Mouse (Mus musculus) liver, embryonic 15.5 days (tissue): ENCODE results near the gene Mylpf. TPM values are rescaled to one million over a fixed set of nuclear protein-coding genes. Genes with fewer than 3 reads are reported as not detected.

Experiments
- ATAC-seq: fragments of 200-750 bp; cut with Nextera tagmentation; 2 replicates; pipeline ENCODE4 v1.8.0; 2017; ENCODE audit warnings: moderate number of reproducible peaks, mild to moderate bottlenecking, moderate library complexity; ENCODE audit not compliant: insufficient read depth
- H3K27ac ChIP-seq: fragments of 300-500 bp; sonication (generic); replicated peaks from 2 replicates; pipeline ENCODE4 v1.5.1; 2015; ENCODE audit warnings: mild to moderate bottlenecking, inconsistent platforms
- H3K27me3 ChIP-seq: fragments of 300-500 bp; sonication (generic); 2 replicates; pipeline ENCODE4 v1.6.1; 2015; ENCODE audit warnings: mild to moderate bottlenecking, inconsistent platforms
- H3K36me3 ChIP-seq: fragments of 300-500 bp; sonication (generic); replicated peaks from 2 replicates; pipeline ENCODE4 v1.6.1; 2015; ENCODE audit warnings: moderate library complexity, mild to moderate bottlenecking, inconsistent platforms
- H3K4me1 ChIP-seq: fragments of 300-500 bp; sonication (generic); replicated peaks from 2 replicates; pipeline ENCODE4 v1.6.1; 2015; ENCODE audit warnings: inconsistent platforms
- H3K4me2 ChIP-seq: fragments of 300-500 bp; sonication (generic); 2 replicates; pipeline ENCODE4 v1.6.1; 2015; ENCODE audit warnings: moderate library complexity, mild to moderate bottlenecking, inconsistent platforms
- H3K4me3 ChIP-seq: fragments of 300-500 bp; sonication (generic); replicated peaks from 2 replicates; pipeline ENCODE4 v1.5.1; 2015; ENCODE audit warnings: mild to moderate bottlenecking, inconsistent platforms
- H3K9ac ChIP-seq: fragments of 300-500 bp; sonication (generic); 2 replicates; pipeline ENCODE4 v1.6.1; 2015; ENCODE audit warnings: moderate library complexity, mild to moderate bottlenecking, inconsistent platforms
- H3K9me3 ChIP-seq: fragments of 300-500 bp; sonication (generic); replicated peaks from 2 replicates; pipeline ENCODE4 v1.6.1; 2016; ENCODE audit warnings: inconsistent platforms
- WGBS: fragments of 180-500 bp; shearing (Covaris S2); methylation state at CpG from one replicate; pipeline ENCODE4 v1.1.7; 2015; ENCODE audit warnings: mixed read lengths; ENCODE audit not compliant: insufficient replicate concordance; 5-methylcytosine and 5-hydroxymethylcytosine counted together
- polyA plus RNA-seq: library from polyadenylated mRNA; unstranded; fragments of >200 nt; fragmentation: Nextera tagmentation; extraction: Ambion mirVana; gene quantifications from 2 replicates; pipeline ENCODE4 v1.2.1, GENCODE M21; 2015

The Mylpf gene
- polyA plus RNA-seq, 1 experiment from 2014 or later = 89.3 TPM

DNA sequence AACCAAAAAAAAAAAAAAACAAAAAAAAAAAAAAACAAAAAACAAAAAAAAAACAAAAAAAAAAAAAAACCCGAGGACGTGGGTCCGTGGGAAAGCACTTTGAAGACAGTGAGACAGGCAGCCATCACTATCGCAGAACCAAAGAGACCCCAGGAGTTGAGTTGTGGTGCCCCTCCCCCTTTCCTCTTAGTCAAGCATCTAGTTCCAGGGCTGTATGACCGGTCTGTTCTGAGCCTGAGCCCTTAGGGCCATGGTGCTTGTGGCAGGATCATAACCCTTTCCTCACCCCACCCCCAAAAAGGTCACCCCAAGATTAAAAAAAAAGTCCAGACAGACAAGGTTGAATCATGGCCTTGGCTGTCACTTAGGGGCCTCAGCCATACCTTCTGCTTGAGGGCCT is 7.6 kb downstream of the Mylpf start:
- no peaks in the 10 kb centered on the region for H3K9me3 ChIP-seq
- no peak overlapping the region for H3K4me2 ChIP-seq
- WGBS = 73% methylated on average over 5 of the region's 5 CpGs
- H3K4me1 ChIP-seq = peaks cover 79% of the 10 kb centered on the region
- H3K36me3 ChIP-seq = no peaks in the 10 kb centered on the region
- peak overlapping the region; percentile 86; the same call in 1 of the 2 replicates for H3K27ac ChIP-seq
- no peak overlapping the region for H3K4me3 ChIP-seq
- H3K27me3 ChIP-seq = no peaks in the 10 kb centered on the region
- H3K9ac ChIP-seq = no peak overlapping the region
- no peak for ATAC-seq

DNA sequence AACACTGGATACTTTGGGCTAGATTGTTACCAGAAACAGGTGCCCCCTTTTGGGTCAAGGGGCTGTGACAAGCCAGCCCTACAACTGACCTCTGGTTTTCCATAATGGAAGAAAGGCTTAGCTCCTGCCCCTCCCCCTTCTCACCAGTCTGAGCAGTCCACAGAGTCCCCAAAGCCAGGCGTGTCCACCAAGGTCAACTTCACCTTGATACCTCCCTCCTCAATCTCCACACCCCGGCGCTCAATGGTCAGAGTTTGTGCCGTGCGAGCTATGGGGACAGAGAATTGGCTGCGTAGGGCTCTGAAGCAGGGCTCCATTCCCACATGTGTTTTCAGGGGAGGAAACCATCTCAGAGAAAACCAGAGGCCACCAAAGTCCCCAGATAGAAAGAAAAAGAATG is 8.8 kb downstream of the Mylpf start:
- Histone ChIP-seq H3K27me3 (no peaks in the 10 kb centered on the region), H3K4me3 (peak overlapping the region; percentile 26), H3K4me1 (peaks cover 81% of the 10 kb centered on the region), H3K9ac (peak overlapping the region; percentile 46), H3K4me2 (peak overlapping the region; percentile 55), H3K36me3 (0 out of 2 replicates have a peak, but pooled peaks cover 2% of the 10 kb centered on the region), H3K27ac (peak overlapping the region; percentile 86), H3K9me3 (no peaks in the 10 kb centered on the region)
- WGBS = 51% methylated on average over 6 of the region's 6 CpGs
- ATAC-seq = no peak

DNA sequence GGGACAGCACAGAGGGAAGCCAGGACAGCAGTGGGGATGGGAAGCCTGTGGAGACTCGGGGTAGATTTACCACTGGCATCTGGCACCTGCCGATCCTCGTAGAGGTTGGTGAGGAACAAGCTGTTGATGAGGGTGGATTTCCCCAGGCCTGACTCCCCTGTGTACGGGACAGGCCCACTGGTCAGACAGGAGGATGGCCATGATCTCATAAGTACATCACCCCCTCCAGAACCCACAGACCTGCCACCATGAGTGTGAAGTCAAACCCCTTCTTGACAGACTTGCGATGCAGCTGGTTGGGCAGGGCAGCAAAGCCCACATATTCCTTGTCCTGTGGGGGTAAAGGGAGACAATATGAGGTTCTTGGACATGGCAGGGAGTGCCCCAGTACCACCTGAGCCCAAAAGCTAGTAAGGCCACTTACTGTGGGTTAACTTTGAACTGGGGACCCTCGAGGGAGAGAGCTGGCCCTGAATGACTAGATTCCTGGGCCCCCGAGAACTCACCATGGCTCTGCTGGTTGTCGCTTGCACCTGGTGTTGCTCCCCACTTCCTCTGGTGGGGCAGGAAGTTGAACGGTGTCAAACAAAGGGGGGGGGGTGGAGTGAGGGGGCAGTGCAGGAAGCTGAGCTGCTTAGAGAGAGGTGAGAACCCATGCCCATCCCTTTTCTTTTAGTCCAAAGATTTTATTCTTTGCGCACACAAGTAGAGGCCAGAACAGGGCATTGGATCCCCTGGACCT is 9.4 kb downstream of the Mylpf start:
- ATAC-seq = peak; percentile 10
- WGBS = 27% methylated on average over 10 of the region's 10 CpGs
- peak overlapping the region; percentile 55 for H3K4me2 ChIP-seq

DNA sequence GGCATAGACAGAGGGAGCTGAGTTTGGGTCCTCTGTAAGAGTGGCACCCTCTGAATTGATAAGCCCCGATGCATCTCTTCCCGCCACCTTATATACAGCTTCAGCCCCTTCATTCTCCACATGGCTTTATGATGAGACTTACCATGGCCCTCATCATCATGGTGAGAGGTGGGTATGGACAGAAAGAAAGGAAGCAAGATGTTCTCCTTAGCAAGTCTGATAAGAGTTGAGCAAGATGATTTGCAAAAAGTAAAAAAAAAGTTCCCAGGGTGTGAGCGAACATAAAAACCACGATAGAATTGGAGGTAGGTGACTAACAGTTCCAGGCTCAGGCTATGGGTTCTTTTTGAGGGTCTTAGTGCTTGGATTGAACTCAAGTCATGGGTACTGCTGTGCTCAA is 10.0 kb downstream of the Mylpf start:
- H3K4me1 ChIP-seq = peaks cover 83% of the 10 kb centered on the region
- 0 out of 2 replicates have a peak, but pooled peaks cover 2% of the 10 kb centered on the region for H3K36me3 ChIP-seq
- H3K27me3 ChIP-seq = no peaks in the 10 kb centered on the region
- ATAC-seq = peak; percentile 25
- H3K9me3 ChIP-seq = no peaks in the 10 kb centered on the region
- 17% methylated on average over 4 of the region's 4 CpGs for WGBS
- peak overlapping the region; percentile 26 for H3K4me3 ChIP-seq
- peak overlapping the region; percentile 55 for H3K4me2 ChIP-seq
- H3K9ac ChIP-seq = peak overlapping the region; percentile 46
- peak overlapping the region; percentile 86 for H3K27ac ChIP-seq

More for the DNA sequence above, 9.4 kb downstream of the Mylpf start:
- Histone ChIP-seq H3K9ac (peak overlapping the region; percentile 46), H3K27me3 (no peaks in the 10 kb centered on the region), H3K4me1 (peaks cover 81% of the 10 kb centered on the region), H3K27ac (peak overlapping the region; percentile 86), H3K4me3 (peak overlapping the region; percentile 26), H3K36me3 (0 out of 2 replicates have a peak, but pooled peaks cover 2% of the 10 kb centered on the region), H3K9me3 (no peaks in the 10 kb centered on the region)

DNA sequence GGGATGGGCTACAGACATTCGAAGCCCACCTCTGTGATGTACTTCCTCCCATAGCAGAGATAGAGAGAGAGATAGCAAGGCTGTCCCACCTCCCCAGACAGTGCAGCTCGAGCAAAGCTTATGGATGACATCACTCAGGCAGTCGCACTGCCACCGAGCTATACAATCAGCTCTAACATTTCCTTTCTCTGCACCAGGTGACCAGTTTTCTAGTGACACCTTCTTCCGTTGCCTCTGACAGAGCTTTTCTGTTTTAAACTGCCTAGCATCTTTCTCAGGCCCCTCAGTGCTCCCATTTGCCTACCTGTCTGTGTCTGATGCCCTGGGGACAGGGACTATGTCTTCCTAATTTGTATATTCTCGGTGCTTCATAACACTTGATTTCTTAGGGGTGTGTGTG is 11.8 kb downstream of the Mylpf start:
- ATAC-seq = no peak
- no peak overlapping the region for H3K4me2 ChIP-seq
- H3K27me3 ChIP-seq = no peaks in the 10 kb centered on the region
- 0 out of 2 replicates have a peak, but pooled peaks cover 2% of the 10 kb centered on the region for H3K36me3 ChIP-seq
- H3K4me1 ChIP-seq = peaks cover 85% of the 10 kb centered on the region
- H3K27ac ChIP-seq = peak overlapping the region; percentile 57; the same call in 1 of the 2 replicates
- 60% methylated on average over 6 of the region's 6 CpGs for WGBS
- H3K9me3 ChIP-seq = no peaks in the 10 kb centered on the region
- H3K9ac ChIP-seq = no peak overlapping the region
- no peak overlapping the region for H3K4me3 ChIP-seq

DNA sequence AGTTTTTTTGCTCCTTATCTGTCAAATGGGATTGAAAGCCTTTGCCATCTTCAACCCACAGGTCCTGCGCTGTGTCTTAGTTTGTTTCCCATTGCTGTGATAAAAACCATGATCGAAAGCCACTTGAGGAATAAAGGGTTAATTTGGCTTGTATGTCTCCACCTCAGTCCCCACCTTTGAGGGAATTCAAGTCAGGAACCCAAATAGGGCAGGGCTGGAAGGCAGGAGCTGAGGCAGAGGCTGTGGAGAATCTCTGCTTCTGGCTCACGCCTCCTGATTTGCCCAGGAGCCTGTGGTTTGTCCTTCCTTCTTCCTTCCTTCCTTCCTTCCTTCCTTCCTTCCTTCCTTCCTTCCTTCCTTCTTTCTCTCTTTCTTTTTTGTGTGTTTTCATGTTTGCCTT is 14.4 kb downstream of the Mylpf start:
- Histone ChIP-seq H3K27ac (peak overlapping the region; percentile 96), H3K4me1 (peaks cover 85% of the 10 kb centered on the region), H3K27me3 (no peaks in the 10 kb centered on the region), H3K36me3 (0 out of 2 replicates have a peak, but pooled peaks cover 2% of the 10 kb centered on the region), H3K4me3 (no peak overlapping the region), H3K9ac (no peak overlapping the region), H3K9me3 (no peaks in the 10 kb centered on the region), H3K4me2 (peak overlapping the region; percentile 47; the same call in 1 of the 2 replicates)
- no peak for ATAC-seq
- WGBS = 87% methylated on average over 3 of the region's 3 CpGs

DNA sequence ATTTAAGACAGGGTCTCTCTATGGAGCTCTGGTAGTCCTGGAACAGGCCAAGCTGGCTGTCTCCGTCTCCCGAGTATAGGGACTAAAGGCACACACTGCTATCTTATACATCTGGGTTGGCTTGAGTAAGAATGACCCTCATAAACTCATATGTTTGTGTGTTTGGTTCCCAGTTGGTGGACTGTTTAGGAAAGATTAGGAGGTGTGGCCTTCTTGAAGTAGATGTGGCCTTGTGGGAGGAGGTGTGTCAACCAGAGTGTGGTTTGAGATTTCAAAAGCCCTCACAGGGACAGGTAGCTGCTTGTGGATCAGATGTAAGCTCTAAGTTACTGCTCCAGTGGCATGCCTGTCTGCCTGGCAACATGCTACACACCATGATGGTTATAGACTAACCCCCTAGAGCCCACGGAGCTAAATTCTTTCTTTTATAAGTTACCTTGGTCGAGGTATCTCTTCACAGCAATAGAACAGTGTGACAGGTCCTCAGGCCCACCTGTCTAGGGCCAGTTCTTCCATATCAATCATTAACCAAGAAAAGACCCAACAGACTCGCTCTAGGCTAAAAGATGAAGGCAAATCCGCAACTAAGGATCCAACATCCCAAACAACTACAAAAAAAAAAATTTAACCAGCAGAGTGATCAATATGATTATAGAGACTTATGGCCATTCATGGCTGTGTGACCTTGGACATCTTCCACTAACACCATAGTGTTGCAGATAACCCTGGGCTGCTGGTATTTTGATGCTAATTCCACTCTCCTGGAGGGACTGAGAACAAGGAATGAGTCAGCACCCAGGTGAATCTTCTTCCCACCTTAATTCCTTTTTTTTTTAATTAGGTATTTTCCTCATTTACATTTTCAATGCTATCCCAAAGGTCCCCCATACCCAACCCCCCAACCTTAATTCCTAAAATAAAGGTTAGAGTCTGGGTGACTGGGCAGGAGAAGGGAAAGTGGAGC is 15.1 kb downstream of the Mylpf start:
- peaks cover 83% of the 10 kb centered on the region for H3K4me1 ChIP-seq
- H3K4me2 ChIP-seq = peak overlapping the region; percentile 47
- no peaks in the 10 kb centered on the region for H3K9me3 ChIP-seq
- H3K4me3 ChIP-seq = no peak overlapping the region
- no peaks in the 10 kb centered on the region for H3K27me3 ChIP-seq
- peak overlapping the region; percentile 96 for H3K27ac ChIP-seq
- WGBS = 68% methylated on average over 6 of the region's 6 CpGs
- H3K36me3 ChIP-seq = 0 out of 2 replicates have a peak, but pooled peaks cover 2% of the 10 kb centered on the region
- H3K9ac ChIP-seq = 0 out of 2 replicates have a peak overlapping the region, but pooled peaks have one; percentile 2
- peak; percentile 74 for ATAC-seq

DNA sequence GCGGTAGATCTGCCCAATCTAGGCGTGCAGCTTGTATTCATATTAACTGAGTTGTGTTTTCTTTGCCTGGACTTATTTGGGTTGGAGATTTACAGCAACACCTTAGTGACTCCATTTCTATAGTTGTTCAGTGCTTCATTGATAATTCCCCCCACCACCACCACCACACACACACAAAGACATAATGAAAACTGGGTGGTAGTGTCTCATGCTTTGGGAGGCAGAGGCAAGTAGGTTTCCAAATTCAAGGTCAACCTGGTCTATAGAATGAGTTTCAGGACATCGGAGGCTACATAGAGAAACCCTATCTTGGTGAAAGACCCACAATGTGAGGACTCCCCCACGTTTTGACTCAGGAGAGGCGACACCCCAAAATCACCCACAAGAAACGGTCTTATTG is 15.9 kb downstream of the Mylpf start:
- no peaks in the 10 kb centered on the region for H3K9me3 ChIP-seq
- H3K4me2 ChIP-seq = no peak overlapping the region
- H3K4me1 ChIP-seq = peaks cover 83% of the 10 kb centered on the region
- no peak for ATAC-seq
- peak overlapping the region; percentile 96 for H3K27ac ChIP-seq
- H3K9ac ChIP-seq = no peak overlapping the region
- no peaks in the 10 kb centered on the region for H3K27me3 ChIP-seq
- no peak overlapping the region for H3K4me3 ChIP-seq
- H3K36me3 ChIP-seq = 0 out of 2 replicates have a peak, but pooled peaks cover 2% of the 10 kb centered on the region
- WGBS = 82% methylated on average over 6 of the region's 6 CpGs

DNA sequence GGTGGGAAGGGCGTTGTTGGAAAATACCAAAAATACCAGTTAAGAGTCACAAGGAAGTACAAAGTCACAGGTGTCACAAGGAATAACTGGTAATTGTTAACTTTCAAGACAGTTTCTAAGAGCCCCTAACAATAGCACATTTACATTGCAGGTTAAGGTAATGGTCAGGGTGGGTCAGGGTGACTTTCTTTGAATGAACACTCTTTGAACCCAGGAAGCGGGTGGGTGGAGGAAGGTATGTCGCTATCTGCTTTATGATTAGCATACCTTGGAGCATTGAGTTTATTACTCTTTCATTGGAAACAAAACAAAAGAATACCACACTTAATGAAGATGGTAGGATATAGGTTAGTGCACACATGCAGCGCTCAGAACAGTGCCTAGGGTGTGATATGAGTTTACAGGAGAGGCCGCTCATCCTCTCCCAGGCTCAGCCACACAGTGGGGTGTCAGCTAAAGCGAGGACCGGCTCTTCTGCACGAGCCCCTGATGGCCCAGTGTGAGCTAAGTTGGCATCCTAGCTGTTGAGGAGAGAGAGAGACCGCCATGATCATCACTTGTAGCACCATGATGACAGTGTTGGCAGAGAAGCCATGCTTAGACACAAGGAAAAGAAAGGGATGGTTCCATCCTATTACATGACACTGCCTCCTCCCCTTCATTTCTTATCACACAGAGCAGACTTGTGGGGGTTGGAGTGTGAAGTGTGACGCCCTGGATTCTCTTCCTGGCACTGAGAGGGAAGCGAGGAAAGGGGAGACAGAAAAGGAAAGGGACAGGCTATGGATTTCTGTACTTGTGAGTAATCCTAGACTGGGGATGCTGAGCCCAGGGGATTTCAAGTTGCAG is 16.7 kb downstream of the Mylpf start:
- peak; percentile 89 for ATAC-seq
- H3K4me1 ChIP-seq = peaks cover 82% of the 10 kb centered on the region
- 0 out of 2 replicates have a peak, but pooled peaks cover 4% of the 10 kb centered on the region for H3K36me3 ChIP-seq
- no peaks in the 10 kb centered on the region for H3K9me3 ChIP-seq
- no peaks in the 10 kb centered on the region for H3K27me3 ChIP-seq
- H3K27ac ChIP-seq = peak overlapping the region; percentile 96
- peak overlapping the region; percentile 73 for H3K4me2 ChIP-seq
- 51% methylated on average over 11 of the region's 11 CpGs for WGBS
- peak overlapping the region; percentile 52 for H3K9ac ChIP-seq
- peak overlapping the region; percentile 36 for H3K4me3 ChIP-seq

DNA sequence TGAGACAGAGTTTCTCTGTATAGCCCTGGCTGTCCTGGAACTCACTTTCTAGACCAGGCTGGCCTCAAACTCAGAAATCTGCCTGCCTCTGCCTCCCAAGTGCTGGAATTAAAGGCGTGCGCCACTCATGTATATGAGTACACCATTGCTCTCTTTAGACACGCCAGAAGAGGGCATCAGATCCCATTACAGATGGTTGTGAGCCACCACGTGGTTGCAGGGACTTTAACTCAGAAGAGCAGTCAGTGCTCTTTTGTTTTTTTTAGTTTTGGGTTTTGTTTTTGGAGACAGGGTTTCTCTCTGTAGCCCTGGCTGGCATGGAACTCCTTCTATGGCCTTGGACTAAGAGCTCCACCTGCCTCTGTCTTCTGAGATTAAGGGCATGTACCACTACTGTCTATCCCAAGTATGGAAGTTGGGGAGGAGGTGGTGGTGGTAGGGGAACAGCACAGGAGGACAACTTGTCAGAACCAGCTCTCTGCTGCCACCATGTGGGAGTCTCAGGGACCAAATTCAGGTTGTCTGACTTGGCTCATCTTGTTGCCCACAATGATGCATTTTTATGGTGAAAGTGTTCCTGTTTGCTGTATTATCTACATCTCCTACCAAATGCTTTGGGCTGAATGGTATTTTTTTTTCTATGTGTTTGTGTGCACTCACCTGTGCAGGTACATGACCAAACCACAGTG is 20.1 kb downstream of the Mylpf start:
- no peaks in the 10 kb centered on the region for H3K27me3 ChIP-seq
- no peaks in the 10 kb centered on the region for H3K9me3 ChIP-seq
- no peak overlapping the region for H3K4me2 ChIP-seq
- ATAC-seq = no peak
- peaks cover 90% of the 10 kb centered on the region for H3K4me1 ChIP-seq
- no peak overlapping the region for H3K4me3 ChIP-seq
- WGBS = 45% methylated on average over 4 of the region's 4 CpGs
- 0 out of 2 replicates have a peak, but pooled peaks cover 9% of the 10 kb centered on the region for H3K36me3 ChIP-seq
- peak overlapping the region; percentile 79 for H3K27ac ChIP-seq
- H3K9ac ChIP-seq = no peak overlapping the region
